Mouse (Mus musculus) right cerebral cortex, postnatal 4 days (tissue): Measurements from ENCODE around the gene Eci3.

Source experiments
- DNase-seq: peaks from one replicate; pipeline ENCODE4 v3.0.0-alpha.2; 2022

Gene Eci3

DNA sequence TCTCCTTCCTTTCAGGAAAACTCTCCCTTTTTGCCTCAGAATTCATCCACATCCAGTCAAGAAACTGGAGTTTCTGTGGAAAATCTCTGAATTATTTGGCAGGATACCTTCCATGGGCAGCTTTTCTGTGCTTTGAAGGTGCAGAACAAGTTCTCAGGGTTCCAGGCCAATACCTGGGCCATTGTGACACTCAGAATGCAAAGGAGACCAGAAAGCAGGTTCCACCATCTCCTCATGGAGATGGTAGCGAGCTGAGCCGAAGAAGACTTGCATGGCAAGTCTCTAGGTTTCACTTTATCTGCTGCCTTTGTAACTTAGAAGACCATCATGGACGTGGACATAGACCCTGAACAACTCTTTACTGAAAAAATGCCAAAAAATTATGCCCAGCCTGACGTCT is 39.4 kb downstream of the Eci3 start, which contains the start of the genes Fam217a and 4933417A18Rik:
TSS of gene Fam217a (minus strand) at position 101 of the 400 bp plus-strand sequence.
TSS of gene 4933417A18Rik (plus strand) at position 200 of the 400 bp plus-strand sequence.
- DNase-seq: no peak

GRCm38 (mm10) chr13:34916520-34917167 is 47.0 kb downstream of the Eci3 start:
- DNase-seq: peak; percentile 5

GRCm38 (mm10) chr13:34914614-34915013 is 49.0 kb downstream of the Eci3 start:
- no peak for DNase-seq
